Mouse (Mus musculus): ENCODE results near the gene Naa38.

The Naa38 gene

DNA sequence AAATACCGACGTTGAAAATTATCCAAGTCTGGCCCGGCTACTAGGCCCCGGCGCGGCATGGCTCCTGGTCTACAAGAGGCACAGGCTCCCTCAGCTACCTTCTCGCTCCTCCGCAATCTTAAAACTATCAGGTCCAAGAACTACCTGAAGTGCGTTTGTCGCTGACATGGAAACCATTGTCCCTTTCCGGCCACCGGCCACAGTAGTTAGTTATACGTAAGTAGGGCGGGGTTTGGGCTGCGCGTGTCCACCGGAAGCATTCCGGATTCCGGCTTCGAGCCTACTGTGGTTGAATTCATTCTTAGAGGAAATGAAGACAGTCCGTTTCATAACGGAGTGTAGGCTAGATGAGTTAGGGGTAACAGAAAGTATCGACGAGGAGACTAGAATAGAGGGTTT, at the start of gene Naa38, which contains the start of gene Cyb5d1:
Gene Naa38, plus strand, starts transcription at position 253 of the 399 bp plus-strand sequence.
Gene Cyb5d1, minus strand, starts transcription at position 397 of the 399 bp plus-strand sequence.
- DNase-seq (ENCODE audit: low spot score): peak; percentile 94

DNA sequence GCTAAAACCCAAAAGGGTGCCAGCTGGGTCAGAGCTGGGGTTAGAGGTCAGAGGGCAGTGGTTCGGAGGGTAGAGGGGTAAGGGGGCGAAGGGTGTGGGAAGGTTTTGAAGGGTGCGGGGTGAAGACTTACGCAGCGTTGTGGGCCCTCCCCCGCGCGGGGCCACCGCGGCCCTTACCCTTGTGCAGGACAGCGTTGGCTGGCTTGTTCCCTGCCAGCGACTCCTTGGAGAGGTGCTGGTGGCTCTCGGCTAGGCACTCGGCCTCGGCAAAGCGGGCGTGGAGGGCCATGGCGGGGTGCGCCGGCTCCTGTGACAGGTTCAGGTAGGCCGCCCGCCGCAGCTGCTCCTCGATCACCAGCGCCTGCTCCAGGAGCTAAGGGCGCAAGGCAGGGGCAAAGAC, 48.8 kb upstream of the Naa38 start:
- DNase-seq (ENCODE audit: low spot score): no peak

DNA sequence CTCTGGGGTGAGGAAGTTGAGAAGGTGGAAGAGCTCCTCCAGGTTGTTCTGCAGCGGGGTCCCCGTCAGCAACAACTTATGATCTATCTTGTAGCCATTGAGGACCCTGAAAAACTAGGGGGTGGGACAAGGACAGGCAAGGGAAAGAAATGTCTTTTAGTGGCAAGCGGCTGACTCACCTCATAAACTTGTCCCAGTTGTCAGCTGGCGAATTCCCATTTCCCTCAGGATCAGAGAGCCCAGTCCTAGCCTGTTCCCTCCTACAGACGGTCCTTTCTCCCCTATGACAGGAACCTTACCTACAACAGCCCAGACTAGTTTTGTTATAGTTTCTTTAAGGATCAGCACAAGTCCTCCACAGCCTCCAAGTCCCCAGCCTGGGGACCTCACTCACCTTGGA, 38.7 kb upstream of the Naa38 start:
- no peak for DNase-seq (ENCODE audit: low spot score)

GRCm38 (mm10) chr11:69357690-69358089, 37.6 kb upstream of the Naa38 start:
- no peak for DNase-seq (ENCODE audit: low spot score)

GRCm38 (mm10) chr11:69362021-69362420, 33.3 kb upstream of the Naa38 start:
- DNase-seq (ENCODE audit: low spot score): no peak

- DNase-seq (ENCODE audit: low spot score): no peak
These were observed 32.8 kb upstream of the Naa38 start for GRCm38 (mm10) chr11:69362479-69362878.

GRCm38 (mm10) chr11:69364376-69364775, 30.9 kb upstream of the Naa38 start:
- DNase-seq (ENCODE audit: low spot score): no peak

GRCm38 (mm10) chr11:69364910-69365309, 30.4 kb upstream of the Naa38 start:
- DNase-seq (ENCODE audit: low spot score): peak; percentile 97

GRCm38 (mm10) chr11:69365722-69366121, 29.6 kb upstream of the Naa38 start:
- no peak for DNase-seq (ENCODE audit: low spot score)

DNA sequence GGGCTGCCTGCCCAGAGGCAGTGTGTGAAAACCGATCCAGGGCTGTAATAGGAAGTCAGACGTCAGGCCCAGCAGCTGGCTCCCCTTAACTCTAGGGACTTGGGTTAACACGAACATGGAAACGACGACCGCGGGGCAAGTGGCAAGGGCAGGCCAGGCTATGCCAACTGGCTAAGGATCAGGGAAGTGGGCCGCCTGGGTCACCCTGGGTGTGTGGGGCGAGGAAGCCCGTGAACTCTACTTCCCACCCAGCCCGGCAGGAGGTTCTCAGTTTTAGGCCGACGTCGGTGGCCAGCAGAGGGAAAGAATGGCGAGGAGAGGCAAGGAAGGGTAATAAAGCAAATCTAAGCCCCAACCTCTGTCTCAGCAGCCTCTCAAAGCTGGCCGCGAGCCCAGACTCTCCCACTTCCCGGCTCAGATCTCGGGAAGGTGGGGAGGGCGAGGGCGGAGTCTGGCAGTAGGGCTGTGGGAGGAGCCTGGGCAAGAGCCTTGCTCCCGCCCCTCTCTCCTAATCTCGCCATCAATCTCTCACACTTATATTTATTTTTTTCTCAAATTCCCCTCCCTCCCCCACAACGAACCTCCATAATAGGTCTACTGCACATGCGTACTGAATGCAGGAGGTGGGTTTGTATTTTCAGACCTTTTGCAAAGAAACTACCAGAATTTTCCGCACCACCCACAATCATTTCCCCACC, 29.0 kb upstream of the Naa38 start:
- DNase-seq (ENCODE audit: low spot score): peak; percentile 97

GRCm38 (mm10) chr11:69366855-69367615, 28.3 kb upstream of the Naa38 start:
- DNase-seq (ENCODE audit: low spot score): no peak

DNA sequence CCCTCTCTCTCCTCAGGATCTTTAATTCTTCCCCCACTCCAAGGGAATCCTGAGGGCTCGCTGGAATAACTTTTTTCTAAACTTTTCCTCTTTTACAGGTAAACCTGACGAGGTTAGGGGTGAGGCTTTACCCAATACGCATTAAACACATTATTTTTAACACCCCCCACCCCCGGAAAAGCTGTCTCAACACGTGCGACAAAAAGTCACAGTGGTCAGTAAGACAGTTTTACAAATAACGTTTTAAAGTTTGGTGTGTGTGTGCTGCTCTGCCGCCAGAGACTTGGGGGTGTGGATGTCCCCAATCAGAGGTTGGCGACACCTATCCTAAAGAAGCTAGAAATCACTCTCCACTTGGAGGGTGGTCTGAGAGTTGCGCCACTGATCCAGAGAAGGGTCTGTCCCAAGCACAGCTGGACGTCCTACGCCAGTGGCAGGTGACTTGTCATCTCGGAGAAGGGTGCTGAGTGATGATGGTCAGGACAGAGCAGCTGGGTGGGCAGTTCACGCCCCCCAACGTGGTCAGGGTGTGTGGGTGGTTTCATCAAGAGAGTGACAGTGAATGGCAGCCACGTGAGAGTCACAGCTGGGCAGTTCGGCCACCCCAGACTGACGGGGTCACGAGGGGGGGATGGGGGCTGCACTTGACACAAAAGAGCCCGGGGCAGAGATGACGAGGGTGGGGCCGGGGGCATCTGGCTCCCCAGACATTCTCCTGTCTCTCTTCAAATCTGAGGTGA, 27.5 kb upstream of the Naa38 start:
- no peak for DNase-seq (ENCODE audit: low spot score)

GRCm38 (mm10) chr11:69368356-69369214, 26.7 kb upstream of the Naa38 start:
- DNase-seq (ENCODE audit: low spot score): no peak

GRCm38 (mm10) chr11:69369215-69369989, 25.9 kb upstream of the Naa38 start, which contains the start of gene Chd3:
TSS of gene Chd3 (minus strand) at chr11:69369406.
- DNase-seq (ENCODE audit: low spot score): no peak

DNA sequence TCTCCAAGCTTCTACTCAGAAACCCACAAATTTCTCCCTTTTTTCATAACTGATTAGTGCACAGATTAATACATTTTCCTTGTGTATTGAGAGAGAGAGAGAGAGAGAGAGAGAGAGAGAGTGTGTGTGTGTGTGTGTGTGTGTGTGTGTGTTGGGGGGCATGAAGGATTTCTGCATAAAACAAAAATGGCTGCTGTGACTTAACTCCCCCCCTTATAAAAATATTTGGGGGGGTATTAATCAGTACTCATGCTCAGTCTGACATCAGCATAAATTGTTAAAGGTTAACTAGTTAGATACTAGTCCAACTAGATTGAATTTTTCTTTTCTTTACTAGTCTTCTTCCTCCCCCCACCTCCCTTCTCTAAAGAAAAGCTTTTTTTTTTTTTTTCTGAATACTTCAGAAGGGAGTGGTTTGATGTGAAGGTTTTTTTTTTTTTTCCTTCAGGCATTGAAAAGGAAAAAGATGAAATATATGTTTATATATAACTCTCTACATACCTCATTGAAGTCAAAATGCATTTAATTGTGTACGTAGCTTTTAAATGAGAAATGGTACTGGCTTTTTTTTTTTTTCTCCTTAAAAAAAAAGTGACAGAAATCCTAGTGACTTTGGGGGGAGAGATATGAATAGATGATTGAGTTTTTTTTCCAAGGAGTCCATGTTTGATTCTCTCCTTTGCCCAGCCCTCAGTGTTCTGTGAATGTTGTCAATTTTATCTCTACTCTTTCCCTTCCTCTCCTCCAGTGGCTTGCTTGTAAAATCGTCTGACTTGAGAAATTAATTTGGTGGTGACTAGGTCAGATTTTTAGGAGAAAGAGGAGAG, 25.1 kb upstream of the Naa38 start:
- no peak for DNase-seq (ENCODE audit: low spot score)

GRCm38 (mm10) chr11:69370817-69371215, 24.5 kb upstream of the Naa38 start:
- no peak for DNase-seq (ENCODE audit: low spot score)

- no peak for DNase-seq (ENCODE audit: low spot score)
These were observed 23.7 kb upstream of the Naa38 start for GRCm38 (mm10) chr11:69371601-69372000.

DNA sequence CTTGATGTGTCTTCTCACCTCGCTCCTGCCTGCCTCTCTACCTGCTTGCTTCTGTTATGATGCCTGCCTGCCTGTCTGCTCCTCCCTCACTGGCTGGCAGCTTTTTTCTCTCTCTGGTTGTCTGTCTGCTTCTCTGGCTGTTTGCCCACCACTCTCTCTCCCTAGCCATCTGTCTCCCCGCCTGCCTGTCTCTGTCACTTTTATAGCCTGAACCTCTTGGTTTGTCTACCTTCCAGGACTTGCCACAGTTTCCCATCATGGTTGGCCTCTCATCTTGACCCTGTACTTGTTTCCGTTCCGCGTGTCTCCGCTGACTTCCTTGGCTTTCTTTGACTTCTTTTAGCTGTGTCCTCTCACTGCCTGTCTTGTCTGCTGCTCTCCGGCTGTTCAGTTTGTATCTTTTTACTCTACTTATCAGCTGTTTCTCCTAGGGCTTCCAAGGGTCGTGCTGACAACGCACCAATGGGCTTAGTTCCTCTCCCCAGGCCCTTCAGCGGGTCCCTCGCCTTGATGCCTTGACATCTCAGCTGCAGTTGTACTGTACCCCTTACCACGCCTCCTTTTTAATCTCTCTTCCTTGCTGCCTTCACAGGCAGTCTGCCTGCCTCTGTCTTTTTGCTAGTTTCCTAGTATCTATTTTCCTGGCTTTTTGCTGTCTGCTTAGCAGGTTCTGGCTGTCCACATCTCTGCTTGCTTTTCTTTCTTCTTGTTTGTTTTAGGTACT, 23.1 kb upstream of the Naa38 start:
- DNase-seq (ENCODE audit: low spot score): no peak

GRCm38 (mm10) chr11:69372780-69373170, 22.5 kb upstream of the Naa38 start:
- DNase-seq (ENCODE audit: low spot score): no peak

Measured in lung, postnatal 25 days (tissue).